ENCODE assay signal across 12 mouse cellular contexts in genomic region chr5:37557274-37557815, GRCm38 (mm10).
DNase-seq lines count a peak whose midpoint lies in the region; ATAC-seq and TF ChIP-seq lines count a peak whose summit lies in the region.
"Had no signal": no experiment of that assay in that cellular context is flagged by ENCODE, and none has a peak within 500 bp of the region (broad histone marks: within the 10 kb centered on the region; RNA-seq: fewer than 3 reads in every experiment).

No protein-coding gene starts in this region.

- intact Hi-C loops in heart, postnatal 25 days (cut with DNase I): no loop called here

- H3K27ac ChIP-seq in hindbrain, postnatal 0 days: no peak overlapping the region
- H3K27ac ChIP-seq: embryonic facial prominence, embryonic 13.5 days; liver, embryonic 12.5 days; midbrain, embryonic 12.5 days had no signal

- H3K9ac ChIP-seq in hindbrain, postnatal 0 days (replicated peaks; ENCODE audit: low read length): no peak overlapping the region
- H3K9ac ChIP-seq: embryonic facial prominence, embryonic 13.5 days; liver, embryonic 12.5 days; midbrain, embryonic 12.5 days had no signal

- DNase-seq in heart, postnatal 4 days: peak; percentile 31
- no peak for DNase-seq in heart, postnatal 25 days (ENCODE audit: low spot score)
- peak; percentile 18 for DNase-seq in ES-CJ7 (ENCODE audit: low read depth, low spot score)
- peak; percentile 56 for DNase-seq in embryo, embryonic 10.5 days (ENCODE audit: low spot score)
- peak; percentile 23 for DNase-seq in hindbrain, postnatal 0 days (ENCODE audit: low spot score)
- DNase-seq in right cerebral cortex, postnatal 4 days: no peak
- no peak for DNase-seq in liver
- DNase-seq in layer of hippocampus, adult 8-10 months (ENCODE audit: low spot score in 2 of 2): no peak
- DNase-seq: right cerebral cortex, postnatal 14 days had no signal

- H3K9me3 ChIP-seq in hindbrain, postnatal 0 days (ENCODE audit: low read length): no peaks in the 10 kb centered on the region
- H3K9me3 ChIP-seq: embryonic facial prominence, embryonic 13.5 days; liver, embryonic 12.5 days; midbrain, embryonic 12.5 days had no signal

- H3K4me3 ChIP-seq in hindbrain, postnatal 0 days (ENCODE audit: low read length): no peak overlapping the region
- H3K4me3 ChIP-seq: embryonic facial prominence, embryonic 13.5 days; liver, embryonic 12.5 days; midbrain, embryonic 12.5 days had no signal

- 0 out of 2 replicates have a peak, but pooled peaks have one; percentile 10 for ATAC-seq in hindbrain, postnatal 0 days
- ATAC-seq: liver, embryonic 12.5 days had no signal

- WGBS in hindbrain, postnatal 0 days: 32% methylated on average over 6 of the region's 6 CpGs

- H3K4me1 ChIP-seq in hindbrain, postnatal 0 days (ENCODE audit: insufficient read depth, low read length): no peaks in the 10 kb centered on the region
- H3K4me1 ChIP-seq: embryonic facial prominence, embryonic 13.5 days; liver, embryonic 12.5 days; midbrain, embryonic 12.5 days had no signal

- no peak overlapping the region for H3K4me2 ChIP-seq in hindbrain, postnatal 0 days (ENCODE audit: low read depth, low read length)
- H3K4me2 ChIP-seq: embryonic facial prominence, embryonic 13.5 days; liver, embryonic 12.5 days; midbrain, embryonic 12.5 days had no signal

- no peak for TF ChIP-seq CTCF in hindbrain, postnatal 0 days (IDR thresholded peaks at IDR 0.05; ENCODE audit: low read depth)

- no peaks in the 10 kb centered on the region for H3K27me3 ChIP-seq in hindbrain, postnatal 0 days (ENCODE audit: insufficient read depth, low read length)
- H3K27me3 ChIP-seq: embryonic facial prominence, embryonic 13.5 days; liver, embryonic 12.5 days; midbrain, embryonic 12.5 days had no signal

- H3K36me3 ChIP-seq in hindbrain, postnatal 0 days (ENCODE audit: insufficient read depth, low read length): no peaks in the 10 kb centered on the region
- H3K36me3 ChIP-seq: embryonic facial prominence, embryonic 13.5 days; liver, embryonic 12.5 days; midbrain, embryonic 12.5 days had no signal

Comparison
In these comparisons a context has a peak if more than half of its experiments do, and no peak if none do; other contexts are left out.
1. DNase-seq: peak in heart, postnatal 4 days (single experiment), ES-CJ7 (single experiment), embryo, embryonic 10.5 days (single experiment) and hindbrain, postnatal 0 days (single experiment); none in heart, postnatal 25 days (single experiment), right cerebral cortex, postnatal 4 days (single experiment), liver (single experiment) and layer of hippocampus, adult 8-10 months (0 of 2).